Mouse (Mus musculus): ENCODE measurements around the gene Ptpn18. TPM values are rescaled to one million over a fixed set of nuclear protein-coding genes. Genes with fewer than 3 reads are reported as not detected.

The Ptpn18 gene
- total and polyA plus RNA-seq, 3 experiments: 84.9 to 205 (median 155) TPM

- Histone ChIP-seq H3K27ac (ENCODE audit: insufficient read depth, low read depth) (no peak overlapping the region), H3K4me2 (ENCODE audit: insufficient read depth, low read depth, poor library complexity, severe bottlenecking) (no peak overlapping the region), H3K79me2 (replicated peaks; ENCODE audit: control insufficient read depth, extremely low read depth, insufficient read depth, poor library complexity, severe bottlenecking) (no peaks in the 10 kb centered on the region), H3K4me1 (ENCODE audit: control insufficient read depth in 1 of 2, insufficient read depth in 2 of 2) (no peaks in the 10 kb centered on the region), H3K9ac (ENCODE audit: insufficient read depth, low read depth) (no peak overlapping the region), H3K4me3 (replicated peaks in 1 of 3; ENCODE audit: low read depth in 2 of 3, low read length in 2 of 3, poor library complexity in 1 of 3) (no peak overlapping the region), H3K36me3 (replicated peaks in 1 of 2; ENCODE audit: control insufficient read depth in 1 of 2, insufficient read depth in 1 of 2, low read length in 1 of 2) (no peaks in the 10 kb centered on the region), H3K9me3 (replicated peaks; ENCODE audit: low read length) (peaks cover 5% of the 10 kb centered on the region), H3K27me3 (replicated peaks) (no peaks in the 10 kb centered on the region)
- in situ Hi-C loops (cut with MboI; ENCODE audit: low pct_ligation_motif_present, low pct_unique_long_range_greater_than_20kb, low sequenced_read_pairs) (no loop called here), dilution Hi-C loops (cut with MboI; ENCODE audit: extremely low pct_ligation_motif_present, extremely low pct_unique_long_range_greater_than_20kb, low sequenced_read_pairs) (no loop called here)
- no peak for DNase-seq (ENCODE audit: extremely low read depth)
- TF ChIP-seq NELFE (IDR thresholded peaks at IDR 0.05; ENCODE audit: low read depth, low read length) (no peak), POLR2AphosphoS2 (IDR thresholded peaks at IDR 0.05; ENCODE audit: low read depth, low read length) (no peak), MAZ (IDR thresholded peaks at IDR 0.05; ENCODE audit: low read depth, low read length) (no peak), USF1 (IDR thresholded peaks at IDR 0.05; ENCODE audit: low read depth, low read length) (no peak), USF2 (conservative IDR thresholded peaks at IDR 0.05; ENCODE audit: low read depth, low read length) (no peak), MAFK (IDR thresholded peaks at IDR 0.05; ENCODE audit: insufficient replicate concordance, low read length) (no peak), BHLHE40 (IDR thresholded peaks at IDR 0.05; ENCODE audit: low read depth, low read length) (no peak), JUN (IDR thresholded peaks at IDR 0.05; ENCODE audit: insufficient read depth, low read depth, low read length) (no peak), RCOR1 (conservative IDR thresholded peaks at IDR 0.05; ENCODE audit: low read depth, low read length) (no peak), UBTF (IDR thresholded peaks at IDR 0.05; ENCODE audit: low read depth, low read length) (no peak), HCFC1 (IDR thresholded peaks at IDR 0.05; ENCODE audit: low read depth, low read length) (no peak), IRF4 (IDR thresholded peaks at IDR 0.05; ENCODE audit: low read depth, low read length) (no peak), ETS1 (conservative IDR thresholded peaks at IDR 0.05; ENCODE audit: low read depth, low read length) (no peak), GABPA (IDR thresholded peaks at IDR 0.05; ENCODE audit: insufficient replicate concordance, low read depth, low read length) (no peak), MYC (IDR thresholded peaks at IDR 0.05; ENCODE audit: low read depth, low read length) (no peak), CHD2 (IDR thresholded peaks at IDR 0.05; ENCODE audit: low read length) (no peak), RAD21 (IDR thresholded peaks at IDR 0.05; ENCODE audit: low read depth, low read length) (no peak)
Measured at GRCm38 (mm10) chr1:34522850-34523244, 63.3 kb downstream of the Ptpn18 start.

DNA sequence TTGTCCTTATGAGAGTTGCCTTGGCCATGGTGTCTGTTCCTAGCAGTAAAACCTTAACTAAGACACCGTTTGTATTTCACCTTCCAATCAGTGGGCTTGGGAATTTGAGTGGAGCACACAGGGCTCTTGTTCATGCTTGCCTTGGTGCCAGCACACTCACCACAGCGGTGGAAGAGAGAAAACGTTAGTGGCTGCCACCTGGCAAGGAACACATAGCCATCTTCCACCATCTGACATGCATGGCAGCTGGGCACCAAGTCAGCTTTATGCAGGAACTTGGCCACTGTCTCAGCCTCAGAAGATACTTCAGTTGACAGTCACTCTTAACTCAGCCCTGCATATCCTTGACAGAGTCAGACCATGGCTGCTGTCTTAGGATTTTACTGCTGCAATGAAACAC lies 64.1 kb downstream of the Ptpn18 start:
- H3K4me3 ChIP-seq (replicated peaks in 1 of 3; ENCODE audit: low read depth in 2 of 3, low read length in 2 of 3, poor library complexity in 1 of 3): no peak overlapping the region
- DNase-seq (ENCODE audit: extremely low read depth): no peak
- no peaks in the 10 kb centered on the region for H3K79me2 ChIP-seq (replicated peaks; ENCODE audit: control insufficient read depth, extremely low read depth, insufficient read depth, poor library complexity, severe bottlenecking)
- peaks cover 5% of the 10 kb centered on the region for H3K9me3 ChIP-seq (replicated peaks; ENCODE audit: low read length)
- dilution Hi-C loops (cut with MboI; ENCODE audit: extremely low pct_ligation_motif_present, extremely low pct_unique_long_range_greater_than_20kb, low sequenced_read_pairs) (no loop called here), in situ Hi-C loops (cut with MboI; ENCODE audit: low pct_ligation_motif_present, low pct_unique_long_range_greater_than_20kb, low sequenced_read_pairs) (no loop called here)
- H3K9ac ChIP-seq (ENCODE audit: insufficient read depth, low read depth): no peak overlapping the region
- no peaks in the 10 kb centered on the region for H3K36me3 ChIP-seq (replicated peaks in 1 of 2; ENCODE audit: control insufficient read depth in 1 of 2, insufficient read depth in 1 of 2, low read length in 1 of 2)
- H3K4me2 ChIP-seq (ENCODE audit: insufficient read depth, low read depth, poor library complexity, severe bottlenecking): no peak overlapping the region
- no peak for TF ChIP-seq JUND (conservative IDR thresholded peaks at IDR 0.05; ENCODE audit: low read depth, low read length)
- TF ChIP-seq MAZ (IDR thresholded peaks at IDR 0.05; ENCODE audit: low read depth, low read length): no peak
- no peak for TF ChIP-seq HCFC1 (IDR thresholded peaks at IDR 0.05; ENCODE audit: low read depth, low read length)
- no peak for TF ChIP-seq CTCF (conservative IDR thresholded peaks at IDR 0.05 in 1 of 2, IDR thresholded peaks at IDR 0.05 in 1 of 2; ENCODE audit: low read depth in 2 of 2, low read length in 2 of 2)
- TF ChIP-seq KAT2A (IDR thresholded peaks at IDR 0.05; ENCODE audit: insufficient replicate concordance, low read length): no peak
- no peak for TF ChIP-seq SIN3A (IDR thresholded peaks at IDR 0.05; ENCODE audit: low read length)
- no peak for TF ChIP-seq TBP (conservative IDR thresholded peaks at IDR 0.05; ENCODE audit: low read depth, low read length)
- no peak for TF ChIP-seq ZC3H11A (IDR thresholded peaks at IDR 0.05; ENCODE audit: low read depth, low read length)
- no peak for TF ChIP-seq CHD2 (IDR thresholded peaks at IDR 0.05; ENCODE audit: low read length)
- no peak for TF ChIP-seq ETS1 (conservative IDR thresholded peaks at IDR 0.05; ENCODE audit: low read depth, low read length)
- TF ChIP-seq RAD21 (IDR thresholded peaks at IDR 0.05; ENCODE audit: low read depth, low read length): no peak
- TF ChIP-seq MYC (IDR thresholded peaks at IDR 0.05; ENCODE audit: low read depth, low read length): no peak
- TF ChIP-seq TCF12 (IDR thresholded peaks at IDR 0.05; ENCODE audit: low read depth, low read length): no peak
- no peak for TF ChIP-seq ZKSCAN1 (IDR thresholded peaks at IDR 0.05; ENCODE audit: borderline replicate concordance, low read depth, low read length)
- TF ChIP-seq MAFK (IDR thresholded peaks at IDR 0.05; ENCODE audit: insufficient replicate concordance, low read length): no peak
- H3K27ac ChIP-seq (ENCODE audit: insufficient read depth, low read depth): no peak overlapping the region
- no peaks in the 10 kb centered on the region for H3K27me3 ChIP-seq (replicated peaks)
- no peaks in the 10 kb centered on the region for H3K4me1 ChIP-seq (ENCODE audit: control insufficient read depth in 1 of 2, insufficient read depth in 2 of 2)

All from CH12.LX (cell line).